Mouse (Mus musculus) adipose tissue, adult 10 weeks (tissue): Measurements from ENCODE around the gene Pik3r1. TPM values are rescaled to one million over a fixed set of nuclear protein-coding genes. Genes with fewer than 3 reads are reported as not detected.

Experiments used
- polyA plus RNA-seq: library from polyadenylated mRNA; stranded (reverse); fragments of 350-450 nt; fragmentation: Illumina TruSeq; extraction: RNeasy Lipid Tissue Mini Kit (QIAGEN cat#74804); gene quantifications from one replicate; pipeline ENCODE4 v1.2.3, GENCODE M21; 2014; ENCODE audit warnings: low read depth, low replicate concordance

Pik3r1 gene
- 60.6 TPM for polyA plus RNA-seq

DNA sequence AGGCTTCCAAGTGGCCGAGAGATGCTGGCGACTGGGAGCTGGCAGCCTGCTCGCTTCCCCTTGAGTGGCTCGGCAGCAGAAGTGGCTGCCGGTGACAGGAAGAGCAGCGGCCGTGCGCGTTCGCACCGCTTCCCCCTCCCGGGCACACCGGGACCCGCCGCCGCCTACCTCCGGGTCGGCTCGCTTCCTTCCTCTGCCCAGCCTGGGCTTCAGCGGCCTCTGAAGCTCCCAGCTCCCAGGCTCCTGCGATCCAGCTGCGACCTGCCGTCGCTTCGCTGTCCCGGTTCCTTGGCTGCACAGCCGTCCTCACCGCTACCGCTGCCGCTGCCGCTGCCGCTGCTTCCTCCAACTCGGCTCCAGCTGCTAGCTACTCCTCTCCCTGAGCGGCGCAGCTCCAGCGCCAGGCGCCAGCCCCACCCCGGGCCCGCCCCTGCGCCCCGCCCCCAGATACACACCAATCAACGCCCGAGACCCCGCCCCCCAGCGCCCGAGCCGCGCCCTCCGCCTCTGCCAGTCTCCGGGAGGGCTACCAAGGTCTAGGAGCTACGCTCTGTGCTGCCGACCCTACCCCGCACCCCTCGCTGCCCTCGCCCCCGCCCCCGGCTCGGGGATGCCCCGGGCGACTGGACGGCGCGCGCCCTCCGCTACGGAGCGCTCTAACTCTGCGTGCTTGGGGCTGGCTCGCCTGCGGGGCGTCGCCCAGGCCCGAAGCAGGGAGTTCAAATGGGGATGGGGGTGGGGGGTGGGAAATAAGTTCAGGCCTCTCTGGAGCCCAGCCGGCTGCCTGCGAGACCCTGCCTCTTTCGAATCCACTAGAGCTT lies at the start of gene Pik3r1:
TSS of gene Pik3r1 (minus strand) at position 409 of the 821 bp plus-strand sequence.

